Mouse (Mus musculus): ENCODE data around the gene Ddi2. TPM values are rescaled to one million over a fixed set of nuclear protein-coding genes. Genes with fewer than 3 reads are reported as not detected.

The Ddi2 gene
- total RNA-seq, 1 experiment = 48.5 TPM

DNA sequence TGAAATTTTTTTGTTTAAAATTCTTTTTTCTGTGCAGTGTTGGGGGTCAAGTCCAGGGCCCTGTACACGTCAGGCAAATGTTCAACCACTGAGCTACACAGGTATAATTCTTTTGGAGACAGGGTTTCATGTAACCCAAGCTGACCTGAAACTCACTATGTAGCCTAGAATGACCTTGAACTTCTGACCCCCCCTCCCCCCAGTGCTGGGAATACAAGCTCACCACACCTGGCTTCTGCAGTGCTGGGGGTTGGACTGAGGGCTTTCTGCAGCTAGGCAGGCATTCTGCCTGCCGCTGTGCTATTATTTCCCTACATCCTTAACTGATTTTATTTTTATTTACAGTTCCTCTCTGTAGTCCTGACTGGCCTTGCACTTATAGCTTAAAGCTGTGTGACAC, 44.2 kb downstream of the Ddi2 start:
- Histone ChIP-seq H3K4me3 (ENCODE audit: insufficient read depth in 1 of 2, low read depth in 1 of 2, low read length in 2 of 2, poor library complexity in 1 of 2, severe bottlenecking in 1 of 2) (no peak overlapping the region), H3K27ac (ENCODE audit: insufficient read depth, low read depth, low read length, poor library complexity, severe bottlenecking) (peak overlapping the region; percentile 75; the same call in 1 of the 2 replicates), H3K9ac (ENCODE audit: insufficient read depth, low read depth, low read length, poor library complexity, severe bottlenecking) (peak overlapping the region; percentile 5; the same call in 1 of the 2 replicates), H3K4me1 (ENCODE audit: control insufficient read depth in 2 of 2, insufficient read depth in 2 of 2, low read length in 2 of 2, poor library complexity in 1 of 2) (peaks cover 40 to 53% of the 10 kb centered on the region in 2 experiments), H3K9me3 (ENCODE audit: control insufficient read depth, insufficient read depth, low read depth, low read length) (no peaks in the 10 kb centered on the region), H3K36me3 (ENCODE audit: control insufficient read depth, insufficient read depth, low read length, poor library complexity, severe bottlenecking) (peaks cover 11% of the 10 kb centered on the region)
- TF ChIP-seq ZNF384 (IDR thresholded peaks at IDR 0.05; ENCODE audit: low read depth, low read length) (no peak), CHD2 (IDR thresholded peaks at IDR 0.05; ENCODE audit: low read depth, low read length) (peak; percentile 74; the same call in 1 of the 2 replicates)
- in situ Hi-C loops (cut with MboI; ENCODE audit: low sequenced_read_pairs in 2 of 2, unreplicated experiment in 2 of 2) = no loop called here
- DNase-seq (ENCODE audit: low read depth, low spot score) = peak; percentile 69

DNA sequence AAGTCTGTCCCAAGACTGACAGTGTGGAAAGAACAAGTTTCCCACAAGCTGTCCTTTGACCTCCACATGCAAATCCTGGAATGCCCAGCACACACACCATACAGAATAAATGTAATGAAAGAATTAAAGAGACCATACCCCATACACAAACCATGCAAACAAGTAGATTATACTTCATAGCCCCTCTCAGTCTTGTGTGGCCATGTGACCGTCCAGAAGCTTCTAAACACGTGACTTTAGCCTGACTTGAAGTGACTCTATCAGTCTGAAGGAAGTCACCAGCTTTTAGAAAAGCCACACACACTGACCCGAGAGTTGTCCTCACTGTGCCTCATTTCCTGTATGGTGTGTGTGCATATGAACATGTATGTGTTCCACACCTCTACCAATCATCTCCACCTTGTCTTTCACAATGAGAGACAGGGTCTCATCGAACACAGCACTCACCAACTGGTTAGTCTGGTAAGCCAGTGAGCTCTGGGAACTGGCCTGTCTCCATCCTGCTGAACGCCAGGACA, 46.7 kb downstream of the Ddi2 start:
- Histone ChIP-seq H3K9me3 (ENCODE audit: control insufficient read depth, insufficient read depth, low read depth, low read length) (no peaks in the 10 kb centered on the region), H3K4me1 (ENCODE audit: control insufficient read depth in 2 of 2, insufficient read depth in 2 of 2, low read length in 2 of 2, poor library complexity in 1 of 2) (peaks cover 32 to 48% of the 10 kb centered on the region in 2 experiments), H3K9ac (ENCODE audit: insufficient read depth, low read depth, low read length, poor library complexity, severe bottlenecking) (no peak overlapping the region), H3K27ac (ENCODE audit: insufficient read depth, low read depth, low read length, poor library complexity, severe bottlenecking) (no peak overlapping the region), H3K4me3 (ENCODE audit: insufficient read depth in 1 of 2, low read depth in 1 of 2, low read length in 2 of 2, poor library complexity in 1 of 2, severe bottlenecking in 1 of 2) (no peak overlapping the region), H3K36me3 (ENCODE audit: control insufficient read depth, insufficient read depth, low read length, poor library complexity, severe bottlenecking) (no peaks in the 10 kb centered on the region)
- in situ Hi-C loops (cut with MboI; ENCODE audit: low sequenced_read_pairs in 2 of 2, unreplicated experiment in 2 of 2) = no loop called here
- DNase-seq (ENCODE audit: low read depth, low spot score) = no peak
- TF ChIP-seq MAFK (IDR thresholded peaks at IDR 0.05; ENCODE audit: insufficient read depth, low read depth, low read length) (no peak), ZNF384 (IDR thresholded peaks at IDR 0.05; ENCODE audit: low read depth, low read length) (no peak), CHD2 (IDR thresholded peaks at IDR 0.05; ENCODE audit: low read depth, low read length) (no peak), HCFC1 (IDR thresholded peaks at IDR 0.05; ENCODE audit: borderline replicate concordance, insufficient read depth, low read length) (no peak), ZC3H11A (IDR thresholded peaks at IDR 0.05; ENCODE audit: borderline replicate concordance, low read depth, low read length) (no peak)

DNA sequence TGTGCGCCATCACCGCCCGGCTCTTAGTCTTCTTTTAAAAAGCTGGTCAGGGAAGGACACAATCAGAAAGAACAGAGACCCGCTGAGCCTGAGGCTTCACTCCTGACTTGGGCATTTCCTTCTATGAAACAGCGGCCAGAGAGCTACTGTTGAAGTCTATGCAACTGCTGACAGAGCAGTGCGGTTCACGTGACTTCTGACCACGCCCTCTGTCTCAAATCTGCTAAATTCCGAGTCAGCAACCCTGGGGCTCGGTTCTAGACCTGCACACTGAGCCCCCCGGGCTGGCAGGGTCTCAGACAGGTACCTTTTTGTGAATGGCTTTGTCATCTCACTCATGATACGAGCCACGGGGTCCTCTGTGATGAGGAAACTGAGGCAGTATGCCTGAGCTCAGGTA, 50.9 kb downstream of the Ddi2 start:
- Histone ChIP-seq H3K27ac (ENCODE audit: insufficient read depth, low read depth, low read length, poor library complexity, severe bottlenecking) (peak overlapping the region; percentile 55; the same call in 1 of the 2 replicates), H3K9ac (ENCODE audit: insufficient read depth, low read depth, low read length, poor library complexity, severe bottlenecking) (peak overlapping the region; percentile 54; the same call in 1 of the 2 replicates), H3K4me1 (ENCODE audit: control insufficient read depth in 2 of 2, insufficient read depth in 2 of 2, low read length in 2 of 2, poor library complexity in 1 of 2) (peaks cover 13 to 28% of the 10 kb centered on the region in 2 experiments), H3K4me3 (ENCODE audit: insufficient read depth in 1 of 2, low read depth in 1 of 2, low read length in 2 of 2, poor library complexity in 1 of 2, severe bottlenecking in 1 of 2) (peak overlapping the region; percentile 34 to 48; a peak in 3 of 4 replicates), H3K9me3 (ENCODE audit: control insufficient read depth, insufficient read depth, low read depth, low read length) (no peaks in the 10 kb centered on the region), H3K36me3 (ENCODE audit: control insufficient read depth, insufficient read depth, low read length, poor library complexity, severe bottlenecking) (no peaks in the 10 kb centered on the region)
- peak; percentile 51 for DNase-seq (ENCODE audit: low read depth, low spot score)
- no peak for TF ChIP-seq ZNF384 (IDR thresholded peaks at IDR 0.05; ENCODE audit: low read depth, low read length)
- no peak for TF ChIP-seq ZC3H11A (IDR thresholded peaks at IDR 0.05; ENCODE audit: borderline replicate concordance, low read depth, low read length)
- TF ChIP-seq MAFK (IDR thresholded peaks at IDR 0.05; ENCODE audit: insufficient read depth, low read depth, low read length) = peak; percentile 57; the same call in 1 of the 2 replicates
- in situ Hi-C loops (cut with MboI; ENCODE audit: low sequenced_read_pairs in 2 of 2, unreplicated experiment in 2 of 2) = no loop called here

DNA sequence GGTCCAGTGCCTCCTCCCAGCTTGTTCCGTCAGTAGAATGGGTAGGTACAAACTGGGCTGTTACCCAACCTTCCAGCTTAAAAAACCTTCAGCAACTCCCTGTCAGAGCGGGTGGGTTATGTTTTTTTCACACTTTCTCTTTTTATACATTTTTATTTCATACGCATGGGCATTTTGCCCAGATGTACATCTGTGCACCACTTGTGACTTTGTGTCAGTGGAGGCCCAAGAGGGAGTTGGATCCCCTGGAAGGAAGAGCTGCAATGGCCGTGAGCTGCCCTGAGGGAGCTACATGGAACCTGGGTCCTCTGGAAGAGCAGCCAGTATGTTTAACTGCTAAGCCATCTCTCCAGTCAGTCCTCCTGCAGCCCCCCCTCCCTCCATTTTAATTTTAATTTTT, 51.8 kb downstream of the Ddi2 start:
- no peak overlapping the region for H3K4me3 ChIP-seq (ENCODE audit: insufficient read depth in 1 of 2, low read depth in 1 of 2, low read length in 2 of 2, poor library complexity in 1 of 2, severe bottlenecking in 1 of 2)
- TF ChIP-seq MAFK (IDR thresholded peaks at IDR 0.05; ENCODE audit: insufficient read depth, low read depth, low read length) (no peak), ZC3H11A (IDR thresholded peaks at IDR 0.05; ENCODE audit: borderline replicate concordance, low read depth, low read length) (no peak), CHD2 (IDR thresholded peaks at IDR 0.05; ENCODE audit: low read depth, low read length) (no peak), HCFC1 (IDR thresholded peaks at IDR 0.05; ENCODE audit: borderline replicate concordance, insufficient read depth, low read length) (no peak), ZNF384 (IDR thresholded peaks at IDR 0.05; ENCODE audit: low read depth, low read length) (no peak)
- H3K9me3 ChIP-seq (ENCODE audit: control insufficient read depth, insufficient read depth, low read depth, low read length) = no peaks in the 10 kb centered on the region
- H3K27ac ChIP-seq (ENCODE audit: insufficient read depth, low read depth, low read length, poor library complexity, severe bottlenecking) = no peak overlapping the region
- in situ Hi-C loops (cut with MboI; ENCODE audit: low sequenced_read_pairs in 2 of 2, unreplicated experiment in 2 of 2) = no loop called here
- H3K4me1 ChIP-seq (ENCODE audit: control insufficient read depth in 2 of 2, insufficient read depth in 2 of 2, low read length in 2 of 2, poor library complexity in 1 of 2) = peaks cover 11 to 26% of the 10 kb centered on the region in 2 experiments
- DNase-seq (ENCODE audit: low read depth, low spot score) = no peak
- H3K36me3 ChIP-seq (ENCODE audit: control insufficient read depth, insufficient read depth, low read length, poor library complexity, severe bottlenecking) = no peaks in the 10 kb centered on the region
- H3K9ac ChIP-seq (ENCODE audit: insufficient read depth, low read depth, low read length, poor library complexity, severe bottlenecking) = no peak overlapping the region

Data from ES-E14 (cell line).